Mouse (Mus musculus): ENCODE data around the gene Rtl4.

DNA sequence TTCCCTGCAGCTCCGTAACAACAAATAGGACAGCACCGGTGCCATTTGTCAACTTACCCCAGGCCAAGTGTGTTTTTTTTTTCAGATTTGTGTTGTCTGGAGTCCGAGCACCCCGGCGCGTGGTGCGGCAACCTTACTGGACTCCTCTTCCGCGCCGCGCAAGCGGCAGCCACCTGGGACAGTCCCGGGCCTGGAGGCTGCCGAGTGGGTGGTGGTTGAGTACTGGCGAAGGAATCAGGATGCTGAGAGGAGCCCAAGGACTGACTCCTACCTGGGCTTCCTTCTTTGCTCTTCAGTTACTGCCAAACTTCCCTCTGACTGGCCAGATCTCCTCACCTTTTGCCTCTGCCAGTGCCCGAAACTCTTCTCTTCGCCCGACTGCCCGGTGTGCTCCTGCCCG, 965 bp upstream of the Rtl4 start:
- TF ChIP-seq CTCF (IDR thresholded peaks at IDR 0.05; ENCODE audit: low read depth, low read length) (no peak), POLR2A (IDR thresholded peaks at IDR 0.05; ENCODE audit: extremely low read depth, insufficient read depth, low read length) (no peak)

Data from liver, adult 2 months (tissue).